In the genomic region with DNA sequence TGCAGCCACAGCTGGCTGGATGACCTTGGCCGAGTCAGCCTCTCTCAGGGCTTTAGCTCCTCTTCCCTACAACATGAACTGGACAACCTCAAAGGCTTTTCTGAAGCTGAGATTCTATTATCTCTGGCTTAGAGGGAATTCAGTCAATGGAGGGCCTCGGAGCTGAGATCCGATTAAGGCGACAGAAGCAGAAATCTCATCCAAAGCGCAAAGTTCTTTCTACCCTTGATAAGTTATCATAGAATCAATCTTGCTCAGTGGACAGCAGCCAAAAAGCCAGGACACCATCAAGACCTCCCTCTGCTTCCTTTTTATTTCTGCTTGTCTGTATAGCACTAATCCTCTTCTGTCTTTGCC, we compare ENCODE assay signal across 19 mouse cellular contexts.
DNase-seq lines count a peak whose midpoint lies in the region; ATAC-seq and TF ChIP-seq lines count a peak whose summit lies in the region.
"Had no signal": no experiment of that assay in that cellular context is flagged by ENCODE, and none has a peak within 500 bp of the region (broad histone marks: within the 10 kb centered on the region; RNA-seq: fewer than 3 reads in every experiment).

No protein-coding gene starts in this region.

- no peak for ATAC-seq in forebrain, postnatal 0 days
- ATAC-seq in midbrain, embryonic 11.5 days (ENCODE audit: low FRiP score): peak; percentile 45

- peak overlapping the region; percentile 84 for H3K27ac ChIP-seq in forebrain, embryonic 10.5 days
- no peak overlapping the region for H3K27ac ChIP-seq in forebrain, postnatal 0 days (ENCODE audit: low read depth, low read length)
- peak overlapping the region; percentile 31 for H3K27ac ChIP-seq in midbrain, embryonic 11.5 days (ENCODE audit: low read depth, low read length)
- H3K27ac ChIP-seq: embryonic facial prominence, embryonic 13.5 days; kidney, postnatal 0 days had no signal

- H3K9me3 ChIP-seq in forebrain, embryonic 10.5 days: no peaks in the 10 kb centered on the region
- H3K9me3 ChIP-seq in forebrain, postnatal 0 days (ENCODE audit: low read length): no peaks in the 10 kb centered on the region
- no peaks in the 10 kb centered on the region for H3K9me3 ChIP-seq in midbrain, embryonic 11.5 days (ENCODE audit: control insufficient read depth, low read length)
- H3K9me3 ChIP-seq: embryonic facial prominence, embryonic 13.5 days had no signal

- peak overlapping the region; percentile 13; the same call in 1 of the 2 replicates for H3K4me3 ChIP-seq in forebrain, embryonic 10.5 days
- no peak overlapping the region for H3K4me3 ChIP-seq in forebrain, postnatal 0 days (ENCODE audit: low read depth, low read length)
- no peak overlapping the region for H3K4me3 ChIP-seq in midbrain, embryonic 11.5 days (ENCODE audit: low read depth, low read length)
- H3K4me3 ChIP-seq: embryonic facial prominence, embryonic 13.5 days; myocyte had no signal

- no peak for DNase-seq in forebrain, embryonic 10.5 days (ENCODE audit: extremely low spot score, low spot score)
- no peak for DNase-seq in forebrain, postnatal 0 days
- DNase-seq in retina, embryonic 14.5 days (ENCODE audit: low spot score): peak; percentile 44
- no peak for DNase-seq in retina, postnatal 1 day
- DNase-seq in midbrain, embryonic 11.5 days (ENCODE audit: low spot score, missing footprints): peak; percentile 91
- DNase-seq in yolk sac, embryonic 10.5 days (ENCODE audit: low spot score): no peak
- no peak for DNase-seq in adrenal gland, adult (ENCODE audit: inconsistent age in 2 of 2, low spot score in 1 of 2)
- DNase-seq in urinary bladder, postnatal 36 days (ENCODE audit: low spot score in 2 of 2): no peak
- DNase-seq: heart, postnatal 10 days; kidney, adult 18-20 months; left cerebral cortex, postnatal 4 days; lung, adult 18-20 months; lung, postnatal 14 days; thymus, postnatal 36 days had no signal

- H3K9ac ChIP-seq in forebrain, postnatal 0 days: no peak overlapping the region
- H3K9ac ChIP-seq in midbrain, embryonic 11.5 days (ENCODE audit: low read length): no peak overlapping the region
- H3K9ac ChIP-seq: embryonic facial prominence, embryonic 13.5 days had no signal

- H3K36me3 ChIP-seq in forebrain, embryonic 10.5 days (replicated peaks): no peaks in the 10 kb centered on the region
- no peaks in the 10 kb centered on the region for H3K36me3 ChIP-seq in forebrain, postnatal 0 days (ENCODE audit: insufficient read depth)
- H3K36me3 ChIP-seq in midbrain, embryonic 11.5 days (ENCODE audit: control insufficient read depth, insufficient read depth, low read length): no peaks in the 10 kb centered on the region
- H3K36me3 ChIP-seq: embryonic facial prominence, embryonic 13.5 days; G1E had no signal

- no peak overlapping the region for H3K4me2 ChIP-seq in forebrain, postnatal 0 days (ENCODE audit: low read depth)
- H3K4me2 ChIP-seq in midbrain, embryonic 11.5 days: no peak overlapping the region
- H3K4me2 ChIP-seq: embryonic facial prominence, embryonic 13.5 days; heart, embryonic 11.5 days had no signal

- TF ChIP-seq CTCF in forebrain, postnatal 0 days (IDR thresholded peaks at IDR 0.05; ENCODE audit: low read depth): no peak

- WGBS in forebrain, embryonic 10.5 days: 18% methylated on average over 5 of the region's 5 CpGs
- 11% methylated on average over 5 of the region's 5 CpGs for WGBS in forebrain, postnatal 0 days
- 11% methylated on average over 5 of the region's 5 CpGs for WGBS in midbrain, embryonic 11.5 days

- H3K27me3 ChIP-seq in forebrain, embryonic 10.5 days (ENCODE audit: poor library complexity, severe bottlenecking): peaks cover 5% of the 10 kb centered on the region; the same call in 1 of the 2 replicates
- no peaks in the 10 kb centered on the region for H3K27me3 ChIP-seq in forebrain, postnatal 0 days (ENCODE audit: insufficient read depth, low read length)
- peaks cover 2% of the 10 kb centered on the region; the same call in 1 of the 2 replicates for H3K27me3 ChIP-seq in midbrain, embryonic 11.5 days (ENCODE audit: control insufficient read depth, insufficient read depth, low read length)
- H3K27me3 ChIP-seq: embryonic facial prominence, embryonic 13.5 days had no signal

- H3K4me1 ChIP-seq in forebrain, embryonic 10.5 days: peaks cover 59% of the 10 kb centered on the region
- H3K4me1 ChIP-seq in forebrain, postnatal 0 days (ENCODE audit: insufficient read depth): no peaks in the 10 kb centered on the region
- peaks cover 22% of the 10 kb centered on the region for H3K4me1 ChIP-seq in midbrain, embryonic 11.5 days (ENCODE audit: control insufficient read depth, insufficient read depth, low read length)

Comparison
In these comparisons a context has a peak if more than half of its experiments do, and no peak if none do; other contexts are left out.
1. DNase-seq: peak in retina, embryonic 14.5 days (single experiment) and midbrain, embryonic 11.5 days (single experiment); none in forebrain, embryonic 10.5 days (single experiment), forebrain, postnatal 0 days (single experiment), retina, postnatal 1 day (single experiment), yolk sac, embryonic 10.5 days (single experiment), adrenal gland, adult (0 of 2) and urinary bladder, postnatal 36 days (0 of 2).